Mouse (Mus musculus): ENCODE data around the gene Flot2. TPM values are rescaled to one million over a fixed set of nuclear protein-coding genes. Genes with fewer than 3 reads are reported as not detected.
A peak's percentile ranks its signal among the peaks of the same experiment; 100 is the strongest.

Gene Flot2
- polyA plus RNA-seq (2014; fragmentation: Nextera tagmentation; extraction: Ambion mirVana), result 92.4 and 98.4 TPM in 2 replicates

- peaks cover 35% of the 10 kb centered on the region; the same call in 1 of the 2 replicates for H3K36me3 ChIP-seq (replicated peaks; ENCODE audit: control insufficient read depth, insufficient read depth)
- H3K4me2 ChIP-seq (replicated peaks), result peak within 1 kb of the TSS; percentile 86
- no peaks in the 10 kb centered on the region for H3K27me3 ChIP-seq (ENCODE audit: control insufficient read depth, insufficient read depth, low read length)
- peak within 1 kb of the TSS; percentile 97 for H3K9ac ChIP-seq
- 0 out of 2 replicates have a peak, but pooled peaks cover 4% of the 10 kb centered on the region for H3K9me3 ChIP-seq (ENCODE audit: control insufficient read depth, low read length)
- peak within 1 kb of the TSS; percentile 89 for H3K27ac ChIP-seq
- DNase-seq (ENCODE audit: low spot score), result peak; percentile 70
- H3K4me3 ChIP-seq (replicated peaks; ENCODE audit: low read length), result peak within 1 kb of the TSS; percentile 90
- 1% methylated on average over 53 of the region's 55 CpGs for WGBS
- peak; percentile 86 for ATAC-seq (ENCODE audit: low FRiP score)
- peaks cover 20% of the 10 kb centered on the region for H3K4me1 ChIP-seq (replicated peaks; ENCODE audit: control insufficient read depth, insufficient read depth, low read length)
These were observed at the start of gene Flot2 for GRCm38 (mm10) chr11:78037831-78038752. TSS of gene Flot2 (plus strand) at chr11:78037931.

GRCm38 (mm10) chr11:77989071-77989690, 48.5 kb upstream of the Flot2 start:
- Histone ChIP-seq H3K4me1 (replicated peaks; ENCODE audit: control insufficient read depth, insufficient read depth, low read length) (peaks cover 10% of the 10 kb centered on the region), H3K9me3 (ENCODE audit: control insufficient read depth, low read length) (no peaks in the 10 kb centered on the region), H3K36me3 (replicated peaks; ENCODE audit: control insufficient read depth, insufficient read depth) (peaks cover 33% of the 10 kb centered on the region), H3K4me2 (replicated peaks) (no peak overlapping the region), H3K27me3 (ENCODE audit: control insufficient read depth, insufficient read depth, low read length) (no peaks in the 10 kb centered on the region), H3K27ac (no peak overlapping the region), H3K4me3 (replicated peaks; ENCODE audit: low read length) (no peak overlapping the region), H3K9ac (no peak overlapping the region)
- ATAC-seq (ENCODE audit: low FRiP score) (no peak), DNase-seq (ENCODE audit: low spot score) (no peak)
- 92% methylated on average over 13 of the region's 13 CpGs for WGBS

GRCm38 (mm10) chr11:77995556-77995955, 42.2 kb upstream of the Flot2 start:
- Histone ChIP-seq H3K9me3 (ENCODE audit: control insufficient read depth, low read length) (no peaks in the 10 kb centered on the region), H3K9ac (no peak overlapping the region), H3K4me2 (replicated peaks) (no peak overlapping the region), H3K27ac (no peak overlapping the region), H3K27me3 (ENCODE audit: control insufficient read depth, insufficient read depth, low read length) (no peaks in the 10 kb centered on the region), H3K36me3 (replicated peaks; ENCODE audit: control insufficient read depth, insufficient read depth) (no peaks in the 10 kb centered on the region; the same call in none of the 2 replicates), H3K4me1 (replicated peaks; ENCODE audit: control insufficient read depth, insufficient read depth, low read length) (no peaks in the 10 kb centered on the region), H3K4me3 (replicated peaks; ENCODE audit: low read length) (no peak overlapping the region)
- 83% methylated on average over 1 of the region's 1 CpGs for WGBS
- DNase-seq (ENCODE audit: low spot score) (no peak), ATAC-seq (ENCODE audit: low FRiP score) (no peak)

GRCm38 (mm10) chr11:78006446-78006845, 31.3 kb upstream of the Flot2 start:
- Histone ChIP-seq H3K4me1 (replicated peaks; ENCODE audit: control insufficient read depth, insufficient read depth, low read length) (peaks cover 6% of the 10 kb centered on the region; the same call in 1 of the 2 replicates), H3K9me3 (ENCODE audit: control insufficient read depth, low read length) (no peaks in the 10 kb centered on the region), H3K4me2 (replicated peaks) (no peak overlapping the region), H3K4me3 (replicated peaks; ENCODE audit: low read length) (no peak overlapping the region), H3K27ac (no peak overlapping the region), H3K27me3 (ENCODE audit: control insufficient read depth, insufficient read depth, low read length) (no peaks in the 10 kb centered on the region), H3K36me3 (replicated peaks; ENCODE audit: control insufficient read depth, insufficient read depth) (peaks cover 52% of the 10 kb centered on the region), H3K9ac (no peak overlapping the region)
- DNase-seq (ENCODE audit: low spot score) (no peak), ATAC-seq (ENCODE audit: low FRiP score) (no peak)
- 94% methylated on average over 5 of the region's 5 CpGs for WGBS

GRCm38 (mm10) chr11:78019676-78020075, 18.1 kb upstream of the Flot2 start:
- Histone ChIP-seq H3K27ac (no peak overlapping the region), H3K9ac (no peak overlapping the region), H3K27me3 (ENCODE audit: control insufficient read depth, insufficient read depth, low read length) (no peaks in the 10 kb centered on the region), H3K4me1 (replicated peaks; ENCODE audit: control insufficient read depth, insufficient read depth, low read length) (no peaks in the 10 kb centered on the region), H3K9me3 (ENCODE audit: control insufficient read depth, low read length) (no peaks in the 10 kb centered on the region), H3K4me3 (replicated peaks; ENCODE audit: low read length) (no peak overlapping the region), H3K36me3 (replicated peaks; ENCODE audit: control insufficient read depth, insufficient read depth) (peaks cover 96% of the 10 kb centered on the region), H3K4me2 (replicated peaks) (no peak overlapping the region)
- WGBS, result 27% methylated on average over 4 of the region's 4 CpGs
- DNase-seq (ENCODE audit: low spot score) (peak; percentile 90), ATAC-seq (ENCODE audit: low FRiP score) (0 out of 2 replicates have a peak, but pooled peaks have one; percentile 65)

- H3K4me2 ChIP-seq (replicated peaks), result no peak overlapping the region
- WGBS, result 85% methylated on average over 8 of the region's 8 CpGs
- no peak for DNase-seq (ENCODE audit: low spot score)
- H3K27me3 ChIP-seq (ENCODE audit: control insufficient read depth, insufficient read depth, low read length), result no peaks in the 10 kb centered on the region
- no peak overlapping the region for H3K4me3 ChIP-seq (replicated peaks; ENCODE audit: low read length)
- ATAC-seq (ENCODE audit: low FRiP score), result no peak
- H3K36me3 ChIP-seq (replicated peaks; ENCODE audit: control insufficient read depth, insufficient read depth), result peaks cover 95% of the 10 kb centered on the region
- no peaks in the 10 kb centered on the region for H3K4me1 ChIP-seq (replicated peaks; ENCODE audit: control insufficient read depth, insufficient read depth, low read length)
- no peak overlapping the region for H3K27ac ChIP-seq
- H3K9me3 ChIP-seq (ENCODE audit: control insufficient read depth, low read length), result no peaks in the 10 kb centered on the region
- H3K9ac ChIP-seq, result no peak overlapping the region
These were observed 14.1 kb upstream of the Flot2 start for GRCm38 (mm10) chr11:78023607-78024006.

- Histone ChIP-seq H3K36me3 (replicated peaks; ENCODE audit: control insufficient read depth, insufficient read depth) (peaks cover 66% of the 10 kb centered on the region), H3K9ac (no peak overlapping the region), H3K27me3 (ENCODE audit: control insufficient read depth, insufficient read depth, low read length) (no peaks in the 10 kb centered on the region), H3K27ac (no peak overlapping the region), H3K4me2 (replicated peaks) (no peak overlapping the region), H3K4me3 (replicated peaks; ENCODE audit: low read length) (no peak overlapping the region), H3K9me3 (ENCODE audit: control insufficient read depth, low read length) (no peaks in the 10 kb centered on the region), H3K4me1 (replicated peaks; ENCODE audit: control insufficient read depth, insufficient read depth, low read length) (peaks cover 12% of the 10 kb centered on the region)
- ATAC-seq (ENCODE audit: low FRiP score) (no peak), DNase-seq (ENCODE audit: low spot score) (no peak)
- 85% methylated on average over 8 of the region's 8 CpGs for WGBS
These were observed 8.5 kb upstream of the Flot2 start for GRCm38 (mm10) chr11:78029240-78029639.

GRCm38 (mm10) chr11:78030600-78030999, 7.1 kb upstream of the Flot2 start:
- 67% methylated on average over 2 of the region's 2 CpGs for WGBS
- Histone ChIP-seq H3K36me3 (replicated peaks; ENCODE audit: control insufficient read depth, insufficient read depth) (peaks cover 66% of the 10 kb centered on the region), H3K27me3 (ENCODE audit: control insufficient read depth, insufficient read depth, low read length) (no peaks in the 10 kb centered on the region), H3K27ac (no peak overlapping the region), H3K9ac (no peak overlapping the region), H3K4me3 (replicated peaks; ENCODE audit: low read length) (no peak overlapping the region), H3K9me3 (ENCODE audit: control insufficient read depth, low read length) (no peaks in the 10 kb centered on the region), H3K4me1 (replicated peaks; ENCODE audit: control insufficient read depth, insufficient read depth, low read length) (peaks cover 12% of the 10 kb centered on the region), H3K4me2 (replicated peaks) (no peak overlapping the region)
- DNase-seq (ENCODE audit: low spot score), result no peak
- no peak for ATAC-seq (ENCODE audit: low FRiP score)

- Histone ChIP-seq H3K36me3 (replicated peaks; ENCODE audit: control insufficient read depth, insufficient read depth) (peaks cover 61% of the 10 kb centered on the region), H3K4me2 (replicated peaks) (peak overlapping the region; percentile 62), H3K27ac (peak overlapping the region; percentile 93), H3K9ac (peak overlapping the region; percentile 19; the same call in 1 of the 2 replicates), H3K4me1 (replicated peaks; ENCODE audit: control insufficient read depth, insufficient read depth, low read length) (peaks cover 12% of the 10 kb centered on the region), H3K27me3 (ENCODE audit: control insufficient read depth, insufficient read depth, low read length) (no peaks in the 10 kb centered on the region), H3K4me3 (replicated peaks; ENCODE audit: low read length) (peak overlapping the region; percentile 67; the same call in 1 of the 2 replicates), H3K9me3 (ENCODE audit: control insufficient read depth, low read length) (no peaks in the 10 kb centered on the region)
- no peak for DNase-seq (ENCODE audit: low spot score)
- WGBS, result 38% methylated on average over 6 of the region's 6 CpGs
- ATAC-seq (ENCODE audit: low FRiP score), result no peak
These were observed 6.3 kb upstream of the Flot2 start for GRCm38 (mm10) chr11:78031389-78031788.

Data from hindbrain, embryonic 14.5 days (tissue).